Mouse (Mus musculus) inflammation-experienced regulatory T-cells, adult 6 months (primary cell): ENCODE data around the gene Gm6902. TPM values are rescaled to one million over a fixed set of nuclear protein-coding genes. Genes with fewer than 3 reads are reported as not detected.
"Not testable (repeated sequence)": the region's sequence is repeated elsewhere in the genome, so short reads cannot be mapped to it uniquely, and the experiment has no call there.

Experiments
- ATAC-seq: one replicate; pipeline ENCODE4 v1.8.0; 2017
- polyA plus RNA-seq, 3 experiments: library from polyadenylated mRNA; unstranded; fragments of 100-300 nt; shearing (Covaris generic); gene quantifications; one replicate each; pipeline ENCODE4 v1.2.1; 2017

Gm6902 gene
- polyA plus RNA-seq: not detected

DNA sequence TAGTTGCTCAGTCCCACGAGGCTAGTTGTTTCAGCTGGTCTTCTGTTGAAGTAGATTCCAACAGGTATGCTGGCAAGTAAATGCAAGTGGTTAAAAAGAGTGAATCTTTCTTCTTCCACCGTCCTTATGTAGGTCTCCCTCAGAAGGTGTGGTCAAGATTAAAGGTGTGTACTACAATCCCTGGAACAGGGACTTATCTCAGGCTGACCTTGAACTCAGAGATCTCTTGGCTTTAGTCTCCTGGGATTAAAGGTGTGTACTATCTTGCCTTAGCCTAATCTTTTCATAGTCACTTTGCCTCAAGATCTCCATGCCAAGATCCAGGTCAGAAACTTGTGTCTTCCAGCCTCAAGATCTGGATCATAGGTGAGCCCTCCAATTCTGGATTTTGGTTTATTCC is at the start of gene Gm6902:
Gm6902 (minus strand) TSS at position 101 of the 400 bp plus-strand sequence.
- ATAC-seq: not testable (repeated sequence)

DNA sequence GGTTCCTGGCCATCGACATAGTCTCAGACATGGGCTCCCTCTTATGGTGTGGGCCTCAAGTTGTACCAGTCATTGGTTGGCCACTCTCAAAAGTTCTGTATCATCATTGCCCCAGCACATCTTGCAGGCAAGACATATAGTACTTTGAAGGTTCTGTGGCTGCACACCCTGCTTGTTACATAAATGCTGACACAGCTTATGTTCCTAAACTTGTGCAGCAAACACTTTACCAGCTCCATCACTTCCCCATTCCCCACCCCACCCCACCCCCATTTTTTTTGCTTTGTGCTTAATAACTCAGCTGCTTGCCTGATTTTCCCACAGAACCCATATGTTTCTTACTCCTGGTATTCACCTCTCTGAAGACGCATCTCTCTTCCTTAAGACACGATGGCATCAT is 22.2 kb upstream of the Gm6902 start, which contains the start of gene Nlrp4e:
Nlrp4e (plus strand) TSS at position 301 of the 400 bp plus-strand sequence.
- not testable (repeated sequence) for ATAC-seq

DNA sequence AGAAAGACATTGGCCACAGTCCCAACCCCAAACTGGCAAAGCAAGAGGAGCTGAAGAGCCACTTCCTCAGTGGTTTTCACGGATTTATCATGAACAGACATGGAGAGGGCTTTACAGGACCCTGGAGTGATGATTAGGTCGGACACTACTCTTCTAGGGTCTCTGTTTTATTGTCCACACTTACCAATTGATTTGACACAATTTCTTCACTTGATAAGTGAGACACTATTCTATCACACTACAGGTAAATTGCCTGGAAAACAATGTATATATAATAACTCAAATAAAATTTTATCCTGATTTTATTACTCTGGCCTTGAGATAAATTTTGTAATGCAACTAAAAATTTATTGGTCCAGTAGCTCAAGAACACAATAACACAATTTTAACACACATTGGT is 27.1 kb downstream of the Gm6902 start, which contains the start of gene Vmn1r166:
Vmn1r166 (minus strand) TSS at position 101 of the 400 bp plus-strand sequence.
- not testable (repeated sequence) for ATAC-seq

Other genes starting within 250 kb of the Gm6902 start
- not detected for gene Vmn1r163, start 223.4 kb downstream of the Gm6902 start, polyA plus RNA-seq
- not detected for gene Gm8720, start 211.4 kb downstream of the Gm6902 start, polyA plus RNA-seq
- not detected for gene Gm10662, start 134.4 kb downstream of the Gm6902 start, polyA plus RNA-seq
- gene Vmn1r165, start 61.6 kb downstream of the Gm6902 start, polyA plus RNA-seq: not detected
- not detected for gene Vmn1r166, start 27.2 kb downstream of the Gm6902 start, polyA plus RNA-seq
- not detected for gene Nlrp4e, start 22.3 kb upstream of the Gm6902 start, polyA plus RNA-seq
- not detected for gene Nlrp5, start 107.0 kb upstream of the Gm6902 start, polyA plus RNA-seq
- not detected for gene Vmn1r167, start 228.3 kb upstream of the Gm6902 start, polyA plus RNA-seq